Mouse (Mus musculus): ENCODE measurements around the gene Scyl1. TPM values are rescaled to one million over a fixed set of nuclear protein-coding genes. Genes with fewer than 3 reads are reported as not detected.

Gene Scyl1
- total and polyA plus RNA-seq, 3 experiments = 36.0 to 64.1 TPM; not detected in 1

- Histone ChIP-seq H3K9ac (ENCODE audit: control insufficient read depth, low read depth, low read length, poor library complexity, severe bottlenecking) (peak overlapping the region; percentile 94), H3K79me2 (ENCODE audit: control insufficient read depth, insufficient read depth, low read length, poor library complexity) (peaks cover 12% of the 10 kb centered on the region), H3K4me3 (ENCODE audit: control insufficient read depth in 1 of 2, insufficient read depth in 1 of 2, low read depth in 2 of 2, low read length in 2 of 2) (peak overlapping the region; percentile 73 to 94), H3K27me3 (ENCODE audit: control insufficient read depth in 1 of 2, insufficient read depth in 2 of 2, low read length in 2 of 2) (no peaks in the 10 kb centered on the region), H3K36me3 (ENCODE audit: control insufficient read depth in 1 of 2, insufficient read depth in 2 of 2, low read length in 2 of 2) (peaks cover 0 to 2% of the 10 kb centered on the region in 2 experiments; a peak in 1 of 4 replicates), H3K4me1 (ENCODE audit: control insufficient read depth in 1 of 2, insufficient read depth in 2 of 2, low read length in 2 of 2) (peaks cover 0 to 10% of the 10 kb centered on the region in 2 experiments; a peak in 1 of 4 replicates), H3K27ac (ENCODE audit: control insufficient read depth, low read depth, low read length) (no peak overlapping the region), H3K9me3 (replicated peaks; ENCODE audit: insufficient read depth, low read length) (no peaks in the 10 kb centered on the region)
- no peak for TF ChIP-seq ZKSCAN1 (IDR thresholded peaks at IDR 0.05; ENCODE audit: low read depth, low read length)
- TF ChIP-seq USF2 (IDR thresholded peaks at IDR 0.05; ENCODE audit: borderline replicate concordance in 1 of 2, insufficient read depth in 1 of 2, low read depth in 1 of 2, low read length in 2 of 2) = no peak
- DNase-seq (ENCODE audit: low read depth, low spot score) = peak; percentile 38
Observed at GRCm38 (mm10) chr19:5770311-5770710, 908 bp downstream of the Scyl1 start.

GRCm38 (mm10) chr19:5767271-5767670, 3.9 kb downstream of the Scyl1 start:
- H3K9me3 ChIP-seq (replicated peaks; ENCODE audit: insufficient read depth, low read length) = no peaks in the 10 kb centered on the region
- H3K27me3 ChIP-seq (ENCODE audit: control insufficient read depth in 1 of 2, insufficient read depth in 2 of 2, low read length in 2 of 2) = no peaks in the 10 kb centered on the region
- peaks cover 0 to 2% of the 10 kb centered on the region in 2 experiments; a peak in 1 of 4 replicates for H3K36me3 ChIP-seq (ENCODE audit: control insufficient read depth in 1 of 2, insufficient read depth in 2 of 2, low read length in 2 of 2)
- H3K4me1 ChIP-seq (ENCODE audit: control insufficient read depth in 1 of 2, insufficient read depth in 2 of 2, low read length in 2 of 2) = peaks cover 0 to 10% of the 10 kb centered on the region in 2 experiments; a peak in 1 of 4 replicates
- DNase-seq (ENCODE audit: low read depth, low spot score) = no peak
- H3K79me2 ChIP-seq (ENCODE audit: control insufficient read depth, insufficient read depth, low read length, poor library complexity) = peaks cover 12% of the 10 kb centered on the region
- no peak overlapping the region for H3K9ac ChIP-seq (ENCODE audit: control insufficient read depth, low read depth, low read length, poor library complexity, severe bottlenecking)
- no peak overlapping the region for H3K4me3 ChIP-seq (ENCODE audit: control insufficient read depth in 1 of 2, insufficient read depth in 1 of 2, low read depth in 2 of 2, low read length in 2 of 2)
- no peak overlapping the region for H3K27ac ChIP-seq (ENCODE audit: control insufficient read depth, low read depth, low read length)
- TF ChIP-seq CHD1 (IDR thresholded peaks at IDR 0.05; ENCODE audit: low read depth, low read length) = no peak
- no peak for TF ChIP-seq POLR2AphosphoS5 (IDR thresholded peaks at IDR 0.05; ENCODE audit: borderline replicate concordance, low read depth, low read length)
- no peak for TF ChIP-seq RCOR1 (IDR thresholded peaks at IDR 0.05; ENCODE audit: low read depth, low read length)
- TF ChIP-seq POLR2A (IDR thresholded peaks at IDR 0.05; ENCODE audit: control insufficient read depth in 1 of 2, insufficient read depth in 1 of 2, low read depth in 1 of 2, low read length in 2 of 2, poor library complexity in 1 of 2) = no peak
- no peak for TF ChIP-seq UBTF (IDR thresholded peaks at IDR 0.05; ENCODE audit: borderline replicate concordance, insufficient read depth, low read depth, low read length)
- TF ChIP-seq MXI1 (IDR thresholded peaks at IDR 0.05; ENCODE audit: low read depth, low read length) = no peak
- no peak for TF ChIP-seq ZKSCAN1 (IDR thresholded peaks at IDR 0.05; ENCODE audit: low read depth, low read length)
- no peak for TF ChIP-seq NELFE (IDR thresholded peaks at IDR 0.05; ENCODE audit: low read depth, low read length)
- TF ChIP-seq JUND (IDR thresholded peaks at IDR 0.05; ENCODE audit: low read depth, low read length) = no peak
- no peak for TF ChIP-seq MAZ (IDR thresholded peaks at IDR 0.05; ENCODE audit: low read depth, low read length)
- no peak for TF ChIP-seq SIN3A (IDR thresholded peaks at IDR 0.05; ENCODE audit: low read length)

DNA sequence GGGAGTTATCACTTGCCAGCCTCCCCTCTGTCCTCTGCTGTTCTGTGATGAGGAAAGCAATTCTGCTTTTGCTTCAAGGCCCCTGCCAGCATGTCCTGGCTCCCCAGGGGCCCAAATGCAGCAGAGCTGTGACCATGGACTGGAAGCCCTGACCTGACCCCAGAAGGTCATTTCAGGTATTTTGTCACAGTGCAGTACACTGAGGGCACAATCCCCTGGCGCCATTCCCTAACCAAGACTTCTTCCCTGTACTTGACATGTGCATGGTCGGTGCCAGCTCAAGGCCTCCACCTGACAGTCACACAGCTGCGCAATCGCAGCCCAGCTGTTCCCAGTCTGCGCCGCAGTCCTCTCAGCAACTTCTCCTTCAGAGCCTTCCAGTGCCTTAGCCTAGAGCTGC, 8.1 kb downstream of the Scyl1 start:
- Histone ChIP-seq H3K27ac (ENCODE audit: control insufficient read depth, low read depth, low read length) (no peak overlapping the region), H3K4me3 (ENCODE audit: control insufficient read depth in 1 of 2, insufficient read depth in 1 of 2, low read depth in 2 of 2, low read length in 2 of 2) (no peak overlapping the region), H3K79me2 (ENCODE audit: control insufficient read depth, insufficient read depth, low read length, poor library complexity) (no peaks in the 10 kb centered on the region), H3K9ac (ENCODE audit: control insufficient read depth, low read depth, low read length, poor library complexity, severe bottlenecking) (no peak overlapping the region), H3K36me3 (ENCODE audit: control insufficient read depth in 1 of 2, insufficient read depth in 2 of 2, low read length in 2 of 2) (no peaks in the 10 kb centered on the region), H3K27me3 (ENCODE audit: control insufficient read depth in 1 of 2, insufficient read depth in 2 of 2, low read length in 2 of 2) (no peaks in the 10 kb centered on the region), H3K9me3 (replicated peaks; ENCODE audit: insufficient read depth, low read length) (no peaks in the 10 kb centered on the region), H3K4me1 (ENCODE audit: control insufficient read depth in 1 of 2, insufficient read depth in 2 of 2, low read length in 2 of 2) (no peaks in the 10 kb centered on the region)
- no peak for TF ChIP-seq MYB (IDR thresholded peaks at IDR 0.05; ENCODE audit: low read depth, low read length)
- no peak for TF ChIP-seq SIN3A (IDR thresholded peaks at IDR 0.05; ENCODE audit: low read length)
- TF ChIP-seq CHD1 (IDR thresholded peaks at IDR 0.05; ENCODE audit: low read depth, low read length) = no peak
- TF ChIP-seq GABPA (IDR thresholded peaks at IDR 0.05; ENCODE audit: low read depth, low read length) = no peak
- no peak for TF ChIP-seq HCFC1 (IDR thresholded peaks at IDR 0.05; ENCODE audit: low read depth, low read length)
- TF ChIP-seq CTCF (IDR thresholded peaks at IDR 0.05 in 2 of 3, conservative IDR thresholded peaks at IDR 0.05 in 1 of 3; ENCODE audit: control insufficient read depth in 1 of 3, insufficient read depth in 1 of 3, low read depth in 2 of 3, low read length in 3 of 3, poor library complexity in 1 of 3, severe bottlenecking in 1 of 3) = no peak
- TF ChIP-seq POLR2AphosphoS2 (IDR thresholded peaks at IDR 0.05; ENCODE audit: low read length) = no peak
- no peak for TF ChIP-seq SMC3 (IDR thresholded peaks at IDR 0.05; ENCODE audit: low read depth, low read length)
- no peak for TF ChIP-seq NRF1 (IDR thresholded peaks at IDR 0.05; ENCODE audit: insufficient read depth, low read depth, low read length, poor library complexity, severe bottlenecking)
- no peak for TF ChIP-seq RAD21 (IDR thresholded peaks at IDR 0.05; ENCODE audit: low read depth, low read length)
- TF ChIP-seq ZC3H11A (IDR thresholded peaks at IDR 0.05; ENCODE audit: low read depth, low read length) = no peak
- no peak for TF ChIP-seq UBTF (IDR thresholded peaks at IDR 0.05; ENCODE audit: borderline replicate concordance, insufficient read depth, low read depth, low read length)
- no peak for TF ChIP-seq TBP (IDR thresholded peaks at IDR 0.05; ENCODE audit: low read depth, low read length)
- DNase-seq (ENCODE audit: low read depth, low spot score) = no peak
